Mouse (Mus musculus) stomach, embryonic 16.5 days (tissue): ENCODE results near the gene Eml3. TPM values are rescaled to one million over a fixed set of nuclear protein-coding genes. Genes with fewer than 3 reads are reported as not detected.
A peak's percentile ranks its signal among the peaks of the same experiment; 100 is the strongest.

ENCODE experiments used
- ATAC-seq: fragments of 200-750 bp; cut with Nextera tagmentation; 2 replicates; pipeline ENCODE4 v1.8.0; 2017; ENCODE audit warnings: moderate number of reproducible peaks, moderate TSS enrichment; ENCODE audit not compliant: insufficient read depth, low FRiP score
- H3K27ac ChIP-seq: fragments of 300-500 bp; sonication (generic); 2 replicates; pipeline ENCODE4 v1.5.1; 2014; ENCODE audit warnings: low read length
- H3K27me3 ChIP-seq: fragments of 300-500 bp; sonication (generic); 2 replicates; pipeline ENCODE4 v1.6.1; 2014; ENCODE audit warnings: low read length, control low read depth, mixed read lengths; ENCODE audit not compliant: control insufficient read depth, insufficient read depth
- H3K36me3 ChIP-seq: fragments of 300-500 bp; sonication (generic); 2 replicates; pipeline ENCODE4 v1.6.1; 2014; ENCODE audit warnings: low read length; ENCODE audit not compliant: control insufficient read depth, insufficient read depth
- H3K4me1 ChIP-seq: fragments of 300-500 bp; sonication (generic); 2 replicates; pipeline ENCODE4 v1.6.1; 2014; ENCODE audit warnings: low read length, control low read depth, mixed read lengths; ENCODE audit not compliant: control insufficient read depth, insufficient read depth
- H3K4me2 ChIP-seq: fragments of 300-500 bp; sonication (generic); 2 replicates; pipeline ENCODE4 v1.6.1; 2014; ENCODE audit warnings: low read depth, low read length, mixed read lengths
- H3K4me3 ChIP-seq: fragments of 300-500 bp; sonication (generic); replicated peaks from 2 replicates; pipeline ENCODE4 v1.5.1; 2014; ENCODE audit warnings: mild to moderate bottlenecking, low read length
- H3K9ac ChIP-seq: fragments of 300-500 bp; sonication (generic); 2 replicates; pipeline ENCODE4 v1.6.1; 2014; ENCODE audit warnings: low read length
- H3K9me3 ChIP-seq: fragments of 300-500 bp; sonication (generic); replicated peaks from 2 replicates; pipeline ENCODE4 v1.6.1; 2016; ENCODE audit warnings: low read length, control low read depth; ENCODE audit not compliant: control insufficient read depth
- WGBS: fragments of 180-500 bp; shearing (Covaris S2); extraction: QIAGEN DNeasy Blood & Tissue Kit; methylation state at CpG from one replicate; pipeline ENCODE4 v1.1.7; 2014; 5-methylcytosine and 5-hydroxymethylcytosine counted together
- polyA plus RNA-seq: library from polyadenylated mRNA; unstranded; fragments of >200 nt; fragmentation: Nextera tagmentation; extraction: Ambion mirVana; gene quantifications from 2 replicates; pipeline ENCODE4 v1.2.1, GENCODE M21; 2015

Eml3 gene
- polyA plus RNA-seq, 1 experiment from 2014 or later, result 28.5 TPM

- no peaks in the 10 kb centered on the region for H3K9me3 ChIP-seq
- H3K9ac ChIP-seq, result peak overlapping the region; percentile 100
- peak overlapping the region; percentile 99 for H3K27ac ChIP-seq
- H3K27me3 ChIP-seq, result no peaks in the 10 kb centered on the region
- peaks cover 24% of the 10 kb centered on the region for H3K4me1 ChIP-seq
- peak overlapping the region; percentile 99 for H3K4me3 ChIP-seq
- peak; percentile 51; the same call in 1 of the 2 replicates for ATAC-seq
- under 1% methylated on average over 46 of the region's 46 CpGs for WGBS
- peak overlapping the region; percentile 68 for H3K4me2 ChIP-seq
- peaks cover 17% of the 10 kb centered on the region for H3K36me3 ChIP-seq
Observed at GRCm38 (mm10) chr19:8942276-8942964, 13.1 kb downstream of the Eml3 start.

GRCm38 (mm10) chr19:8943047-8943446, 13.7 kb downstream of the Eml3 start:
- H3K4me3 ChIP-seq, result peak overlapping the region; percentile 99
- peak overlapping the region; percentile 68 for H3K4me2 ChIP-seq
- no peaks in the 10 kb centered on the region for H3K9me3 ChIP-seq
- no peak for ATAC-seq
- H3K9ac ChIP-seq, result peak overlapping the region; percentile 100
- peaks cover 24% of the 10 kb centered on the region for H3K4me1 ChIP-seq
- WGBS, result 52% methylated on average over 2 of the region's 2 CpGs
- peaks cover 23% of the 10 kb centered on the region for H3K36me3 ChIP-seq
- no peaks in the 10 kb centered on the region for H3K27me3 ChIP-seq
- H3K27ac ChIP-seq, result peak overlapping the region; percentile 99; the same call in 1 of the 2 replicates

- Histone ChIP-seq H3K4me1 (peaks cover 24% of the 10 kb centered on the region), H3K4me3 (peak overlapping the region; percentile 99)
Observed at GRCm38 (mm10) chr19:8944062-8944461, 14.7 kb downstream of the Eml3 start.

GRCm38 (mm10) chr19:8944750-8945149, 15.4 kb downstream of the Eml3 start:
- Histone ChIP-seq H3K27ac (peak overlapping the region; percentile 82), H3K4me1 (peaks cover 24% of the 10 kb centered on the region), H3K27me3 (no peaks in the 10 kb centered on the region), H3K9me3 (no peaks in the 10 kb centered on the region), H3K4me2 (peak overlapping the region; percentile 68), H3K4me3 (peak overlapping the region; percentile 99), H3K36me3 (peaks cover 34% of the 10 kb centered on the region), H3K9ac (peak overlapping the region; percentile 57)
- no peak for ATAC-seq
- 21% methylated on average over 5 of the region's 5 CpGs for WGBS

More at GRCm38 (mm10) chr19:8944062-8944461, 14.7 kb downstream of the Eml3 start:
- 24% methylated on average over 5 of the region's 5 CpGs for WGBS
- H3K27ac ChIP-seq, result peak overlapping the region; percentile 82
- H3K36me3 ChIP-seq, result peaks cover 32% of the 10 kb centered on the region
- H3K27me3 ChIP-seq, result no peaks in the 10 kb centered on the region
- ATAC-seq, result no peak
- no peaks in the 10 kb centered on the region for H3K9me3 ChIP-seq
- peak overlapping the region; percentile 49 for H3K9ac ChIP-seq
- H3K4me2 ChIP-seq, result peak overlapping the region; percentile 68

- Histone ChIP-seq H3K36me3 (peaks cover 36% of the 10 kb centered on the region), H3K27me3 (no peaks in the 10 kb centered on the region), H3K27ac (peak overlapping the region; percentile 82; the same call in 1 of the 2 replicates), H3K4me2 (peak overlapping the region; percentile 68), H3K9me3 (no peaks in the 10 kb centered on the region), H3K9ac (peak overlapping the region; percentile 57), H3K4me1 (peaks cover 24% of the 10 kb centered on the region), H3K4me3 (peak overlapping the region; percentile 99)
- ATAC-seq, result no peak
- WGBS, result 73% methylated on average over 6 of the region's 6 CpGs
Observed at GRCm38 (mm10) chr19:8945251-8945650, 15.9 kb downstream of the Eml3 start.

- H3K4me2 ChIP-seq, result no peak overlapping the region
- H3K9me3 ChIP-seq, result no peaks in the 10 kb centered on the region
- H3K9ac ChIP-seq, result no peak overlapping the region
- H3K27me3 ChIP-seq, result no peaks in the 10 kb centered on the region
- no peak overlapping the region for H3K4me3 ChIP-seq
- no peak for ATAC-seq
- 81% methylated on average over 7 of the region's 7 CpGs for WGBS
- H3K27ac ChIP-seq, result no peak overlapping the region
- H3K4me1 ChIP-seq, result peaks cover 17% of the 10 kb centered on the region
- peaks cover 49% of the 10 kb centered on the region for H3K36me3 ChIP-seq
Observed at GRCm38 (mm10) chr19:8946929-8947328, 17.6 kb downstream of the Eml3 start.

GRCm38 (mm10) chr19:8950190-8950589, 20.8 kb downstream of the Eml3 start:
- H3K27ac ChIP-seq, result no peak overlapping the region
- H3K4me2 ChIP-seq, result no peak overlapping the region
- no peaks in the 10 kb centered on the region for H3K27me3 ChIP-seq
- H3K9me3 ChIP-seq, result no peaks in the 10 kb centered on the region
- WGBS, result 87% methylated on average over 5 of the region's 5 CpGs
- no peak overlapping the region for H3K4me3 ChIP-seq
- ATAC-seq, result no peak
- H3K4me1 ChIP-seq, result peaks cover 6% of the 10 kb centered on the region
- H3K9ac ChIP-seq, result no peak overlapping the region
- peaks cover 49% of the 10 kb centered on the region for H3K36me3 ChIP-seq

GRCm38 (mm10) chr19:8952241-8952640, 22.9 kb downstream of the Eml3 start:
- H3K9ac ChIP-seq, result no peak overlapping the region
- H3K27ac ChIP-seq, result no peak overlapping the region; the same call in 1 of the 2 replicates
- no peak for ATAC-seq
- H3K4me2 ChIP-seq, result no peak overlapping the region
- no peaks in the 10 kb centered on the region for H3K27me3 ChIP-seq
- no peak overlapping the region for H3K4me3 ChIP-seq
- no peaks in the 10 kb centered on the region for H3K9me3 ChIP-seq
- H3K4me1 ChIP-seq, result peaks cover 6% of the 10 kb centered on the region; the same call in 1 of the 2 replicates
- peaks cover 34% of the 10 kb centered on the region for H3K36me3 ChIP-seq
- 89% methylated on average over 9 of the region's 9 CpGs for WGBS
